In the genomic region with DNA sequence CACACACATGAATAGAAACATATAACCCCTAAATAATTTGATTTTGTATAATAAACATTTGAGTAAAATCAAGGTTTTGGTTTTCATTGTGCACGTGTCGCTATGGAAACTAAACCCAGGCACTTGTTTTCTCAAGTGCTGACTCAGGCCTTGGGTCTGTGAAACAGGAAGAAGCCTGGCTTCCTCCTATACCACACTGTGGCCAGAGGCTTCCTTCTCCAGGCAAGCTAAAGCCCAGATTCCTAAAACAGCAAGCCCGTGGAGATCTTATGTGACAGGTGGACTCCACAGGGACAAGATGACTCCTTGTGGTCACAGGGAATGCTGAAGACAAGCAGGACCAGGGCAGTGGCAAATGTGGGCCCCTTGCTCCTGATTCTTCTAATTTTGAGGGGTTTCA, we compare ENCODE assay signal across 11 mouse cellular contexts. TPM values are rescaled to one million over a fixed set of nuclear protein-coding genes. Genes with fewer than 3 reads are reported as not detected.
DNase-seq lines count a peak whose midpoint lies in the region; ATAC-seq and TF ChIP-seq lines count a peak whose summit lies in the region.
"Had no signal": no experiment of that assay in that cellular context is flagged by ENCODE, and none has a peak within 500 bp of the region (broad histone marks: within the 10 kb centered on the region; RNA-seq: fewer than 3 reads in every experiment).

No protein-coding gene starts in this region.

- 29% methylated on average over 3 of the region's 3 CpGs for WGBS in liver, embryonic 16.5 days (ENCODE audit: insufficient replicate concordance)
- WGBS in stomach, postnatal 0 days, result 71% methylated on average over 3 of the region's 3 CpGs
- WGBS in midbrain, embryonic 13.5 days, result 88% methylated on average over 3 of the region's 3 CpGs

- DNase-seq in layer of hippocampus, adult 2 months (ENCODE audit: low spot score in 2 of 2), result no peak
- DNase-seq in layer of hippocampus, postnatal 25 days (ENCODE audit: extremely low spot score in 1 of 2, low spot score in 1 of 2), result no peak
- peak; percentile 62 for DNase-seq in MEL-GATA-1-ER (ENCODE audit: extremely low read depth, low read depth)
- no peak for DNase-seq in stomach, postnatal 0 days (ENCODE audit: low spot score)
- no peak for DNase-seq in left cerebral cortex, postnatal 10 days (ENCODE audit: extremely low spot score in 1 of 2, low spot score in 2 of 2)
- DNase-seq in frontal cortex, adult 2 months (ENCODE audit: extremely low spot score in 1 of 2, low spot score in 1 of 2), result no peak
- DNase-seq: kidney, postnatal 36 days had no signal

- no peaks in the 10 kb centered on the region for H3K27me3 ChIP-seq in liver, embryonic 16.5 days (ENCODE audit: control insufficient read depth, insufficient read depth, low read depth, low read length)
- no peaks in the 10 kb centered on the region for H3K27me3 ChIP-seq in stomach, postnatal 0 days (ENCODE audit: control insufficient read depth, insufficient read depth, low read length)
- no peaks in the 10 kb centered on the region for H3K27me3 ChIP-seq in midbrain, embryonic 13.5 days
- H3K27me3 ChIP-seq: lung, embryonic 15.5 days had no signal

- no peak for ATAC-seq in liver, embryonic 16.5 days (ENCODE audit: low read depth)
- no peak for ATAC-seq in stomach, postnatal 0 days (ENCODE audit: low FRiP score, low TSS enrichment)
- ATAC-seq in midbrain, embryonic 13.5 days, result no peak

- H3K9ac ChIP-seq in liver, embryonic 16.5 days (ENCODE audit: low read depth, low read length), result no peak overlapping the region
- no peak overlapping the region for H3K9ac ChIP-seq in stomach, postnatal 0 days (ENCODE audit: low read length)
- no peak overlapping the region for H3K9ac ChIP-seq in midbrain, embryonic 13.5 days (replicated peaks)
- H3K9ac ChIP-seq: lung, embryonic 15.5 days had no signal

- no peak for TF ChIP-seq EP300 in stomach, postnatal 0 days (optimal IDR thresholded peaks at IDR 0.05)

- H3K9me3 ChIP-seq in liver, embryonic 16.5 days (replicated peaks; ENCODE audit: control insufficient read depth, low read length), result no peaks in the 10 kb centered on the region
- H3K9me3 ChIP-seq in stomach, postnatal 0 days (ENCODE audit: control insufficient read depth, low read length), result no peaks in the 10 kb centered on the region
- H3K9me3 ChIP-seq in midbrain, embryonic 13.5 days, result no peaks in the 10 kb centered on the region
- H3K9me3 ChIP-seq: forebrain, embryonic 10.5 days; lung, embryonic 15.5 days had no signal

- peak overlapping the region; percentile 12; the same call in 1 of the 2 replicates for H3K27ac ChIP-seq in layer of hippocampus, adult 2 months
- peak overlapping the region; percentile 90 for H3K27ac ChIP-seq in liver, embryonic 16.5 days (ENCODE audit: low read length)
- no peak overlapping the region for H3K27ac ChIP-seq in stomach, postnatal 0 days (replicated peaks)
- no peak overlapping the region for H3K27ac ChIP-seq in midbrain, embryonic 13.5 days
- H3K27ac ChIP-seq: forebrain, embryonic 10.5 days; lung, embryonic 15.5 days had no signal

- TF ChIP-seq CTCF in layer of hippocampus, adult 2 months (conservative IDR thresholded peaks at IDR 0.05), result no peak
- TF ChIP-seq CTCF in stomach, postnatal 0 days (IDR thresholded peaks at IDR 0.05; ENCODE audit: low read depth), result 0 out of 2 replicates have a peak, but pooled peaks have one; percentile 2

- H3K36me3 ChIP-seq in liver, embryonic 16.5 days (ENCODE audit: control insufficient read depth, insufficient read depth), result peaks cover 16% of the 10 kb centered on the region
- peaks cover 7% of the 10 kb centered on the region; the same call in 1 of the 2 replicates for H3K36me3 ChIP-seq in stomach, postnatal 0 days (ENCODE audit: control insufficient read depth, insufficient read depth, low read length)
- peaks cover 75% of the 10 kb centered on the region for H3K36me3 ChIP-seq in midbrain, embryonic 13.5 days

- no peak overlapping the region for H3K4me3 ChIP-seq in layer of hippocampus, adult 2 months
- H3K4me3 ChIP-seq in liver, embryonic 16.5 days (ENCODE audit: low read depth, low read length), result no peak overlapping the region
- no peak overlapping the region for H3K4me3 ChIP-seq in stomach, postnatal 0 days (ENCODE audit: low read depth, low read length)
- no peak overlapping the region for H3K4me3 ChIP-seq in midbrain, embryonic 13.5 days (replicated peaks)
- H3K4me3 ChIP-seq: forebrain, embryonic 10.5 days; lung, embryonic 15.5 days had no signal

- intact Hi-C loops in left cerebral cortex, postnatal 10 days (cut with DNase I), result no loop called here

- peaks cover 35% of the 10 kb centered on the region for H3K4me1 ChIP-seq in liver, embryonic 16.5 days (ENCODE audit: control insufficient read depth, low read depth, low read length)
- no peaks in the 10 kb centered on the region for H3K4me1 ChIP-seq in stomach, postnatal 0 days (replicated peaks; ENCODE audit: control insufficient read depth, insufficient read depth)
- H3K4me1 ChIP-seq in midbrain, embryonic 13.5 days (replicated peaks), result no peaks in the 10 kb centered on the region
- H3K4me1 ChIP-seq: forebrain, embryonic 10.5 days; lung, embryonic 15.5 days had no signal

- no peak overlapping the region for H3K4me2 ChIP-seq in liver, embryonic 16.5 days (ENCODE audit: low read depth, low read length)
- H3K4me2 ChIP-seq in stomach, postnatal 0 days (replicated peaks; ENCODE audit: low read depth), result no peak overlapping the region
- no peak overlapping the region for H3K4me2 ChIP-seq in midbrain, embryonic 13.5 days (replicated peaks)
- H3K4me2 ChIP-seq: lung, embryonic 15.5 days had no signal

RNA-seq across cellular contexts. Expression of gene Bid, which starts 38.6 kb away (rescaled TPM):
- total RNA-seq in layer of hippocampus, adult 2 months (2021), result 10 to 100 TPM; 15.3 to 15.5 TPM
- 10 to 100 TPM; 13.5 to 16.5 TPM for total RNA-seq in layer of hippocampus, postnatal 25 days (2021)
- polyA plus RNA-seq in liver, embryonic 16.5 days (2015; fragmentation: Nextera tagmentation; extraction: Ambion mirVana), result 20.2 and 21.5 TPM in 2 replicates
- 21.6 and 21.8 TPM in 2 replicates for polyA plus RNA-seq in stomach, postnatal 0 days (2015; fragmentation: Nextera tagmentation; extraction: Ambion mirVana)
- 27.2 and 28.1 TPM in 2 replicates for polyA plus RNA-seq in midbrain, embryonic 13.5 days (2015; fragmentation: Nextera tagmentation; extraction: Ambion mirVana)
- total RNA-seq in left cerebral cortex, postnatal 10 days (2021), result 10 to 100 TPM; 14.9 to 15.1 TPM
- 19.7 and 20.1 TPM in 2 replicates for polyA plus RNA-seq in frontal cortex, adult 2 months (2012; rRNA removed)

Comparison
In these comparisons a context has a peak if more than half of its experiments do, and no peak if none do; other contexts are left out.
1. H3K27ac ChIP-seq: peak in layer of hippocampus, adult 2 months (single experiment) and liver, embryonic 16.5 days (single experiment); none in stomach, postnatal 0 days (single experiment) and midbrain, embryonic 13.5 days (single experiment).